Mouse (Mus musculus) myocyte (in vitro differentiated cells): Measurements from ENCODE around the gene Snx3.

Experiments
- CEBPB ChIP-seq: IDR thresholded peaks from 2 replicates; pipeline ENCODE4 v1.6.1; 2011; ENCODE audit warnings: mild to moderate bottlenecking, moderate library complexity; ENCODE audit not compliant: poor library complexity, insufficient read depth, severe bottlenecking
- E2F4 ChIP-seq: IDR thresholded peaks from one replicate; pipeline ENCODE4 v1.6.1; 2011; ENCODE audit warnings: mild to moderate bottlenecking, control low read depth, moderate library complexity; ENCODE audit not compliant: insufficient read depth
- MYOG ChIP-seq, 3 experiments: IDR thresholded peaks; one replicate each; pipeline ENCODE4 v1.6.1; 2011; ENCODE audit warnings: control low read depth in 2 of 3, low read depth in 2 of 3, mild to moderate bottlenecking in 2 of 3; ENCODE audit not compliant: insufficient read length in 2 of 3, control insufficient read depth in 1 of 3, insufficient read depth in 1 of 3
- POLR2A ChIP-seq: IDR thresholded peaks from one replicate; pipeline ENCODE4 v1.6.1; 2011; ENCODE audit warnings: low read depth, mild to moderate bottlenecking, control low read depth, moderate library complexity; ENCODE audit not compliant: insufficient read length
- REST ChIP-seq: IDR thresholded peaks from one replicate; pipeline ENCODE4 v1.6.1; 2011; ENCODE audit warnings: mild to moderate bottlenecking, control low read depth, moderate library complexity; ENCODE audit not compliant: insufficient read depth, insufficient read length

DNA sequence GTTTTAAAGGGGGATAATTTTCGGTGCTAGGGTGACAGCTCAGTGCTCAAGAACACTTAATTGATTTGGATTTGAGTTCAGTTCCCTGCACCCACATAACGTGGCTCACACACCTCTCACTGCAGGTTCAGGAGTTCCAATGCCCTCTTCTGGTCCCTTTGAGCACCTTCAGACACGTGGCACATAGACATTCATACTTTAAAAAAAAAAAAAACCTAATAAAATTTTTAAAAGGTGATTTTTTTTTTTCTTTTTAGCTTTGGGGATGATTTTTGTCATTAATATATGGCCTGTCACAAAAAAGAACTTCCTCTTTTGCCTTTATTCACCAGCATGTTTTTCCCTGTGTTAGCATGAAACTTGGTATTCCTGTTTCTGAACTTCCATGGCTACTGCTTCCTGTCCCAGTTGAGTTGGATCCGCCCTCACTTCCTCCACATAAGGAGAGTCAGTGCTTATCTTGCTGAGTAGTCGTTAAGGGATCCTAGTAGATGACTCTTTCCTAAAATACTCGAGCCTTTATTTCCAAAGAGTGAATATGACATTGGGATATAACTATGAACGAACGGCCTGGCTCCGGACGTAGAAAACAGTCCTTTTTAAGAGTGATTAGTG lies 2.4 kb downstream of the Snx3 start:
- TF ChIP-seq POLR2A (no peak), CEBPB (no peak), REST (no peak), MYOG (IDR thresholded peaks at IDR 0.05; ENCODE audit: control insufficient read depth in 1 of 3, insufficient read depth in 1 of 3, insufficient read length in 2 of 3, low read depth in 2 of 3) (no peak), E2F4 (no peak)
